Mouse (Mus musculus): ENCODE measurements around the gene Gba2. TPM values are rescaled to one million over a fixed set of nuclear protein-coding genes. Genes with fewer than 3 reads are reported as not detected.
A peak's percentile ranks its signal among the peaks of the same experiment; 100 is the strongest.

Gene Gba2
- 44.5 and 49.7 TPM in 2 replicates for polyA plus RNA-seq (2014; fragmentation: Nextera tagmentation; extraction: Ambion mirVana)

DNA sequence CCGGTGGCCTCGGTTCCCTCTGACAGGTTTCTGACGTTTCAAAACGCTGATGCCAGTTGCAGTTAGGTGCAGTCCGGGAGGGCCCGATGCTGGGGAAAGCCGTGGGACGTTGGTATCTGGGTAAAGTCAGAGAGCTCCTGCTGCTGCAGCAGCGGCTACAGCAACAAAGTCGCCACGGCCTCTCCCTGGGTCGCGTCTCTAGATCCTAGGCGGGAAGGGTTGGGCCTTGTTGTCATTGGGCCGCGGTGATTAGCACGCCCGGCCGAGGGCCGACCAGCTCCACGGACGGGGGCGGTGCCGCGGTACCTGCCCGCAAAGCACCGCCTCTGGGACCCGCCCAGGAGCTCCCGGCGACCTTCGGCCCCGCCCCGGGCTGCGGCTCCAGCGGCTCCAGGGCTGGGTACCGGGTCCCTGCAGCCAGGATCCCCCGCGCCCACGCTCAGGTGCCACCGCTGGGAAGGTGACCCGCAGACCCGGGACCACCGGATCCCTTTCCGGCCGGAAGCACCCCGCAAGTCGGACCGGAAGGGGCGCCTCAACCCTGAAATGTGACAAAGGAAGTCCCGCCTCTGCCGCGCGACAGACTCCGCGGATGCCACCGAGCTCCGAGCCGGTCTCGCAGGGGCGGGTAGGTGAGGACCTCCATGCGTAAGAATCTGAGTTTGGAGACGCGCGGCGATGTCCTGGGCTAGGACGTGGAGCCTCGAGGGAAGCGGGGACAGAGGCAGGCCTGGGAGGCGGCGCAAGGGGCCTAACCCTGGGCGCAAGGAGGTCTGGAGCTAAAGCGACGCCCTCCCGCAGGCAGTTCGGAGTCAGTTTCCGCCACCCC is at the start of gene Gba2, which contains the start of gene Rgp1:
Gene Gba2 (minus strand): TSS at position 498 of the 829 bp plus-strand sequence.
Gene Rgp1 (plus strand): TSS at position 340 of the 829 bp plus-strand sequence.
- Histone ChIP-seq H3K27ac (peak within 1 kb of the TSS; percentile 87), H3K4me3 (replicated peaks; ENCODE audit: low read length) (peak within 1 kb of the TSS; percentile 94), H3K27me3 (ENCODE audit: control insufficient read depth, insufficient read depth, low read length) (no peaks in the 10 kb centered on the region), H3K4me2 (replicated peaks) (peak within 1 kb of the TSS; percentile 98), H3K36me3 (replicated peaks; ENCODE audit: control insufficient read depth, insufficient read depth) (peaks cover 40% of the 10 kb centered on the region), H3K9me3 (ENCODE audit: control insufficient read depth, low read length) (no peaks in the 10 kb centered on the region), H3K9ac (peak within 1 kb of the TSS; percentile 89), H3K4me1 (replicated peaks; ENCODE audit: control insufficient read depth, insufficient read depth, low read length) (peaks cover 48% of the 10 kb centered on the region)
- ATAC-seq (ENCODE audit: low FRiP score) (peak; percentile 89), DNase-seq (ENCODE audit: low spot score) (peak; percentile 78)
- WGBS = under 1% methylated on average over 70 of the region's 76 CpGs

DNA sequence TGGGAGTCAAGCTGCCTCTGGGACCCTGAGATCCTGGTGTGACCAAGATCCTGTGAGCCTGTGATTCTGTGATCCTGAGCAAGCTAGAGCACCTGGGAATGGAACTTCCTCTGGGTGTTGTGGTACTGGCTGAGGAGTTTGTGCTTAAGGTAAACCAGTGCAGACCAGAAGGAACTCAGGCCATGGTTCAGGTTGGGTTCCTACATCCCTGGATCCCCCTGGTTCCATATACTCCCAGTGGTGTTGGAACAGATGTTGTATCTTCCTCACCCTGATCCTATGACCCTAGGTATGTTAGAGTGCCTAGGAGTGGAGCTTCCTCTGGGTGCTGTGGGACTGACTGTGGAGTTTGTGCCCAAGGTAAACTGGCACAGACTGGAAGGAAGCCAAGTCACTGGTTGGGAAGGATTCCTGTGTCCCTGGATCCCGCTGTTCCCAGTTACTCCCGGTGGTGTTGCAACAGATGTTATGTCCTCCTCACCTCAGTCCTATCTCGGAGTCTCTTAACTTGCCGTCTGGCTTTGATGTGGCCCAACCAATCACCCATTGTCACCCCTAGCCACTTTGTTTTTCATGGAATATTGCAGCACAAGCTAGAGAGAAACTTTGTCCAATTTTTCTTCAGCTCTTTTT is 41.6 kb upstream of the Gba2 start:
- WGBS = 83% methylated on average over 4 of the region's 4 CpGs
- Histone ChIP-seq H3K27ac (no peak overlapping the region), H3K27me3 (ENCODE audit: control insufficient read depth, insufficient read depth, low read length) (no peaks in the 10 kb centered on the region), H3K36me3 (replicated peaks; ENCODE audit: control insufficient read depth, insufficient read depth) (no peaks in the 10 kb centered on the region), H3K9ac (no peak overlapping the region), H3K4me1 (replicated peaks; ENCODE audit: control insufficient read depth, insufficient read depth, low read length) (no peaks in the 10 kb centered on the region), H3K4me2 (replicated peaks) (no peak overlapping the region), H3K4me3 (replicated peaks; ENCODE audit: low read length) (no peak overlapping the region), H3K9me3 (ENCODE audit: control insufficient read depth, low read length) (peaks cover 10% of the 10 kb centered on the region; the same call in 1 of the 2 replicates)
- ATAC-seq (ENCODE audit: low FRiP score) (no peak), DNase-seq (ENCODE audit: low spot score) (no peak)

DNA sequence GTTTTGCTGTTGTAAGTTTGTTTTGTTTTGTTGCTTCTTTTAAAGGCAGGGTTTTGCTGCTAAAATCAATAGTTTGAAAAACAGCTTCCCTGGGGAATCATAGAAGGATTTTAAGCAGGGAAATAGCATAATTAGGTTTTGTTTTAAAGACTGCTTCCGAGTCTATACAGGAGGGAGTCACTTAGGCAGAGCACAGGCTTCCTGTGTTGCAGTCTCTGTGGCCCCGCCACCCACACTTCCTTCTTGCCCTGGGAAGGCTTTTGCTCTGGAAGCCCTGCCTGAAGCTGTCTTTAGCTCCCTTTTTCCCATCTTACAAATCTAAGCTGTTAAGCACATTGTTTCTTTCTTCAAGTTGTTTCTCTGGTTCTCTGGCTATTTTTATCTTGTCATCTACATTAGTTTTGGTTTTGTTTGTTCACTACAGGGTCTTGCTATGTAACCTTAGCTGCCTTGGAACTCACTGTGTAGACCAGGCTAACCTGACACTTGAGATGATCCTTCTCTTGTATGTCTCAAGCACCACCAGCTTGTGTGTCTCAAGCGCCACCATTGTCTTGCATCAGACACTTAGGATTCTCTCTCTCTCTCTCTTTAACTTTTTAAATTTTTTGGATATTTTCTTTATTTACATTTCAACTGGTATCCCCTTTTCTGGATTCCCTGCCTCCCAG is 34.5 kb upstream of the Gba2 start:
- 62% methylated on average over 3 of the region's 3 CpGs for WGBS
- no peaks in the 10 kb centered on the region for H3K9me3 ChIP-seq (ENCODE audit: control insufficient read depth, low read length)
- ATAC-seq (ENCODE audit: low FRiP score) (no peak), DNase-seq (ENCODE audit: low spot score) (peak; percentile 20)
- no peak overlapping the region for H3K9ac ChIP-seq
- no peaks in the 10 kb centered on the region for H3K4me1 ChIP-seq (replicated peaks; ENCODE audit: control insufficient read depth, insufficient read depth, low read length)
- no peaks in the 10 kb centered on the region for H3K27me3 ChIP-seq (ENCODE audit: control insufficient read depth, insufficient read depth, low read length)
- no peak overlapping the region for H3K4me2 ChIP-seq (replicated peaks)
- H3K36me3 ChIP-seq (replicated peaks; ENCODE audit: control insufficient read depth, insufficient read depth) = no peaks in the 10 kb centered on the region
- no peak overlapping the region for H3K4me3 ChIP-seq (replicated peaks; ENCODE audit: low read length)
- H3K27ac ChIP-seq = no peak overlapping the region

DNA sequence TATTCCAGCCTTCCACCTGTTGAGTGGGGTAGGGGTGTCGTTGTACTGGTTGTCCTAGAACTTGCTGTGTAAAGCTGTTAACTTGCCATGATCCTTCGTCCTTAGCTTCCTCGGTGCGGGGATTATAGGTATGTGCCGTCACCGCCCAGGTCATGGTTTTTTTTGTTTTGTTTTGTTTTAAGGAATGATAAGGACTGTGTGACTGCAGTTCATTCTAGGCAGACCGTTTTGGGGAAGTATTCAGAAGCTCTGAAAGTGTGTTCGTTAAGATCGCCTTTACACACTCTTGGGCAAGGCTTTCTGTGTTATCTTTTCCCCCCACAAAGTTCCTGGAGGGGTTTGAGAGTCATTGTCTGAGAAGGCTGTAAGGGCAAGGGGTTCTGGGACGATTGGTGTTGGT is 33.9 kb upstream of the Gba2 start:
- no peaks in the 10 kb centered on the region for H3K4me1 ChIP-seq (replicated peaks; ENCODE audit: control insufficient read depth, insufficient read depth, low read length)
- no peaks in the 10 kb centered on the region for H3K9me3 ChIP-seq (ENCODE audit: control insufficient read depth, low read length)
- H3K27me3 ChIP-seq (ENCODE audit: control insufficient read depth, insufficient read depth, low read length) = no peaks in the 10 kb centered on the region
- H3K9ac ChIP-seq = no peak overlapping the region
- DNase-seq (ENCODE audit: low spot score) (no peak), ATAC-seq (ENCODE audit: low FRiP score) (no peak)
- no peak overlapping the region for H3K27ac ChIP-seq
- H3K36me3 ChIP-seq (replicated peaks; ENCODE audit: control insufficient read depth, insufficient read depth) = no peaks in the 10 kb centered on the region
- H3K4me2 ChIP-seq (replicated peaks) = no peak overlapping the region
- WGBS = 77% methylated on average over 10 of the region's 10 CpGs
- H3K4me3 ChIP-seq (replicated peaks; ENCODE audit: low read length) = no peak overlapping the region

DNA sequence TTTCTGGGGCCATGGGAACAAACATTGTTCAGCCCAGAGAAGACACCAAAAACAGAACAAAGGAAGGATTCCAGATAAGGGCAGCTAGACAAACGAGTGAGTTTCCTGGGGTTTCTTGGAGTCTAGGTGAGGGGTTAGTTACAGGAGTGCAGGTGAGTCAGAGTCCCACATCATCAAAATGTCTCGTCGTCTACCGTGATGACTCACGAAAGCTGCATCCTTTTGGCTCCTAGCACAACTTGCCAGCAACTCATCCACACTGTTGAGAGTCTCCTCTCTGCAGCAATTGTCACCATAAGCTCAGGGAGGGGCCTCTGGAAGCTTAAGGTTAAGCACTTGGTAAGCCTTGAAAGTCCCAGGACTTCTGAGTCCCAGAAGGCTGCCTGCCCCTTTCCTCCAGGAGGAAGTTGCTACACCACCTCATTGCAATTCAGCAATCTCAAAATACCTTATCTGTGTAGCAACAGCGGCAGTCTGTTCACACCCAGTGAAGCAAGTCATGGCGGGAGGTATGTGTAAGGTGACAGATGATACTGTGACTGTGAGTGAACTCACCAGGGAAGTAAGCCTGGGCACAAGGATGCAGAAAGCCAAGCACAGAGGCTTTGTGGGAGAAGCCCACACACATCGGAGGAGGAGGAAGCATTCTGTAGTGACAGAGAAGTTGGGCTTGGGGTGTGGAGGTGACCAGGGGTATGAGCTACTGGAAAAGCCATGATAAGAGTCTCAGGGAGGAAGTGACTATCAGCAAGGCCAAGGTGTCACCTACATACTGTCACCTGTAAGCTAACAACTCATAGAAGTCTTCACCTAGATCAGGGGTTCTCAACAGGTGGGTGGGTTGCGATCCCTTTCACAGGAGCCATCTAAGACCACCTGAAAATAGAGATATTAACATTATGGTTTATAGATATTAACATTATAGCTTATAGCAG is 26.3 kb upstream of the Gba2 start:
- Histone ChIP-seq H3K4me3 (replicated peaks; ENCODE audit: low read length) (no peak overlapping the region), H3K36me3 (replicated peaks; ENCODE audit: control insufficient read depth, insufficient read depth) (no peaks in the 10 kb centered on the region), H3K9ac (no peak overlapping the region), H3K27me3 (ENCODE audit: control insufficient read depth, insufficient read depth, low read length) (no peaks in the 10 kb centered on the region), H3K4me2 (replicated peaks) (no peak overlapping the region), H3K27ac (no peak overlapping the region), H3K9me3 (ENCODE audit: control insufficient read depth, low read length) (no peaks in the 10 kb centered on the region), H3K4me1 (replicated peaks; ENCODE audit: control insufficient read depth, insufficient read depth, low read length) (no peaks in the 10 kb centered on the region)
- DNase-seq (ENCODE audit: low spot score) = no peak
- WGBS = 84% methylated on average over 9 of the region's 9 CpGs
- ATAC-seq (ENCODE audit: low FRiP score) = no peak

DNA sequence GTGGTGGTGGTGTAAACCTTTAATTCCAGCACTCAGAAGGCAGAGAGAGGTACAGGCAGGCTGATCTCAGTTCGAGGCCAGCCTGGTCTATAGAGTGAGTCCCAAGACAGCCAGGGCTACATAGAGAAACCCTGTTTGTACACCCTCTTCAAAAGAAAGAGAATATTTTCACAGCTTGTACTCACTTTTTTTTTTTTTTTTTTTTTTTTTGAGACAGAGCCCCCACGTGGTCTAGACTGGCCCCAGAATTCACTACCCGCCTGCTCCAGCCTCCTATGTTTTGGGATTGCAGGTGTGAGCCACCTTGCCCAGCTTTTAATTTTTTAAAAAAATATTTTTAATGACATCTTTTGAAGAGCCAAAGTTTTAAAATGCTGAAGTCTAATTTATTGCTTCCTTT is 25.4 kb upstream of the Gba2 start:
- Histone ChIP-seq H3K27me3 (ENCODE audit: control insufficient read depth, insufficient read depth, low read length) (no peaks in the 10 kb centered on the region), H3K4me1 (replicated peaks; ENCODE audit: control insufficient read depth, insufficient read depth, low read length) (no peaks in the 10 kb centered on the region), H3K9me3 (ENCODE audit: control insufficient read depth, low read length) (no peaks in the 10 kb centered on the region), H3K36me3 (replicated peaks; ENCODE audit: control insufficient read depth, insufficient read depth) (no peaks in the 10 kb centered on the region), H3K4me2 (replicated peaks) (no peak overlapping the region), H3K9ac (no peak overlapping the region), H3K4me3 (replicated peaks; ENCODE audit: low read length) (no peak overlapping the region), H3K27ac (no peak overlapping the region)
- ATAC-seq (ENCODE audit: low FRiP score) (no peak), DNase-seq (ENCODE audit: low spot score) (no peak)
- 75% methylated on average over 3 of the region's 3 CpGs for WGBS

DNA sequence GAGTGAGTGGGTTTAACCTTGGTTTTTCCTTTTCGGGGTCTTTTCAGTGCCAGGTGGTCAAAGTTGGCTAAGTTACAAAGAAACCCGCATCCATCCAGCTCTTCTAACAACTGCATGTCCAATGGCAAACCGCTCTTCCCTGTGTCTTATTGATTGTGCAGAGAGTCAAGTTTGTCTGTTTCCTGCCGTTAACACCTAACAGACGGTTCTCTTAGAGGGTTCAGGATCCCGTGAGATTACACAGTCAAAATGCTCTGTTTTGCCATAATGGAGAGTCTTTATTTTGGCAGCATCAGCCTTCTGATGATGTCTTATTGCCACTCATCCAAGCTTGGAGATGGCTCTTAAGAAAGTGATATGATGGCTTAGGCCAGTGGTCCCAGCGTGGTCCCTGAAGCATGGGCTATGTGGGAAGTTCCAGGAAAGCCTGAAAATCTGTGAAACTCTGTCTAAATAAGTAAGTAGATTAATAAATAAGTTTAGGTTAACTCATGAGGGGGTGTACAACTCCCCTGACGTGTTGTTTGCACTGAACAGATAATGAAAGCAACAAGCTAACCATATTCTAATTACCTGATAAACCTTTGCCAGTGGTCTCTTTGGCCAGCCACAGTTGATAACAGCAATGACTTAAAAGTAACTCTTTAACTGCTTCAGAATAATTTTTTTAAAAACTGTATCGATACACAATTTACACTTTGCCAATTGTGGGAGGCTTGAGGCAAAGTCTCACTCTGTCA is 21.7 kb upstream of the Gba2 start:
- WGBS = 85% methylated on average over 9 of the region's 9 CpGs
- H3K4me2 ChIP-seq (replicated peaks) = no peak overlapping the region
- no peak for ATAC-seq (ENCODE audit: low FRiP score)
- H3K36me3 ChIP-seq (replicated peaks; ENCODE audit: control insufficient read depth, insufficient read depth) = no peaks in the 10 kb centered on the region
- no peak for DNase-seq (ENCODE audit: low spot score)
- no peak overlapping the region for H3K27ac ChIP-seq
- H3K9me3 ChIP-seq (ENCODE audit: control insufficient read depth, low read length) = no peaks in the 10 kb centered on the region
- H3K4me1 ChIP-seq (replicated peaks; ENCODE audit: control insufficient read depth, insufficient read depth, low read length) = no peaks in the 10 kb centered on the region
- no peak overlapping the region for H3K9ac ChIP-seq
- no peaks in the 10 kb centered on the region for H3K27me3 ChIP-seq (ENCODE audit: control insufficient read depth, insufficient read depth, low read length)
- no peak overlapping the region for H3K4me3 ChIP-seq (replicated peaks; ENCODE audit: low read length)

DNA sequence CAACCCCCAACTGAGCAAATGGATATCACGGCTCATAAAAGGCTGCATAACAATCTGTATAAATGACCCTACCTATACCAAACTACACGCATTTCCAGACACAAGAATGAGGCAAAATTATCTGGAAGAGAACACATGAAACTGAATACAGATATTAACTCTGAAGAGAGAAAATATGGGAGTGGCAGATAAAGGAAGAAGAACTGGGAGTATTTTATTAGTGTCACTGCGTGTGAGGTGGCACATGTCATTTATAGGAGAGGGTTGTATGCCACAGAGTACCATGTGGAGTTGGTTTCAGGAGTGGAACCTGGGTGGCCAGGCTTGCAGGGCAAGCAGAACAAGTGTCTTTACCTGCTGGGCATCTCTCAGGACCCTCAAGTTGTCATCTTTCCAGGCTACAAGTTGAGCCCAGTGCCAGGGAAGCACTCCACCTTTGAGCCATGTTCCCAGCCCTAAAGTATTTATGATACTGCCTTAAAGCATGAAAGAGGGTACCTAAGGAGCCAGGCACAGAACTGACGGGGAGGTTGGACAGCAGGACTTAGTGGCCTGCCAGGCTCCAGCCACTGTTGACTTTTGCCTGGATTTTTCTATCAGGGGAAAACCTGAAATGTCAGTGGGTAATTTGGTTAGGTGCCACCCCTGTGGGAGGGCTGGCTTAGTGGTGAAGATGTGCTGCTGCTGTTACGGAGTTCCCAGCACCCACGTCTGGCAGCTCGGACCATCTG is 20.1 kb upstream of the Gba2 start:
- H3K9ac ChIP-seq = no peak overlapping the region
- no peak for ATAC-seq (ENCODE audit: low FRiP score)
- no peaks in the 10 kb centered on the region for H3K9me3 ChIP-seq (ENCODE audit: control insufficient read depth, low read length)
- WGBS = 90% methylated on average over 7 of the region's 7 CpGs
- no peak for DNase-seq (ENCODE audit: low spot score)
- H3K27me3 ChIP-seq (ENCODE audit: control insufficient read depth, insufficient read depth, low read length) = no peaks in the 10 kb centered on the region
- H3K4me1 ChIP-seq (replicated peaks; ENCODE audit: control insufficient read depth, insufficient read depth, low read length) = no peaks in the 10 kb centered on the region
- H3K36me3 ChIP-seq (replicated peaks; ENCODE audit: control insufficient read depth, insufficient read depth) = no peaks in the 10 kb centered on the region
- no peak overlapping the region for H3K4me3 ChIP-seq (replicated peaks; ENCODE audit: low read length)
- no peak overlapping the region for H3K4me2 ChIP-seq (replicated peaks)
- H3K27ac ChIP-seq = no peak overlapping the region

All from hindbrain, embryonic 14.5 days (tissue).